Mouse (Mus musculus): Measurements from ENCODE around the gene Rps2.
"Not testable (repeated sequence)": the region's sequence is repeated elsewhere in the genome, so short reads cannot be mapped to it uniquely, and the experiment has no call there.

The Rps2 gene

GRCm38 (mm10) chr17:24705821-24706220, 12.1 kb upstream of the Rps2 start:
- no peak for DNase-seq (ENCODE audit: low spot score in 2 of 2)

DNA sequence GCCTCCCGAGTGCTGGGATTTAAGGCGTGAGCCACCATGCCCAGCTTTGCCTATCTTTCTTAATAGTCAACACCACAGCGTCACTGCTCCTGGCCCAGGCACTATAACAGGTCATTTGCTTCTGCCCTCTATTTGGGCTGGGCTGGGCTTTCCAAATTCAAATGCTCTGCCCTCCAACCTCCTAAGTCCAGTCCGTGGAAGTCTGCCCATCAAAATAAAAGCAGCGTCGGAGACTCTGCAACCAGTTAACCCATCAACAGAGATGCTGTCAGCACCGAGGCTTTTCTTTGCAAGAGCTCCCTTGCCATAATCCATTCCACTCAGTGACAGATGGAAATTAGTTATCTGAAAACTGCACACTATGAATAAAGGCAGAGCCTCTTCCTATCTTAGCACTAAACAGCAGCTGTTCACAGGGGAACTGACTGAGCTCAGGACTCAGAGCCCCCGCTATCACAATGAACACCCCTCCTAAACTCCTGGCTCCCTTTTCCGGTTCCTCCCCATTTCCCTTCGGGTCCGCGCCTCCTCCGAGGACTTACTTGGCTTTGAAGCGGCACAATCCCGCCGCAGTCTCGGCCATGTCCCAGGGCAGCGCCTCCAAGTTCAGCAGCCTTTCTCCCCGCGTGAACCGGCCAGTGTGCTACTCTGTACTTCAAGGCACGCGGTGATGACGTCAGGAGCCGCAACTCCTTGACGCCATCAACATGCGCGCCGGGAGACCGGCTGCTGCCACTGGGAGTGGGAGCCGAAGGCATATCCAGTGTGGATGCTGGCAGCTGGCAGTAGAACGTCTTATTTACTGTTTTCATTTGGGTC, 10.7 kb upstream of the Rps2 start, which contains the start of gene Tbl3:
Gene Tbl3 (minus strand): TSS at position 679 of the 819 bp plus-strand sequence.
- peak; percentile 88 to 94 for DNase-seq (ENCODE audit: low spot score in 2 of 2)

DNA sequence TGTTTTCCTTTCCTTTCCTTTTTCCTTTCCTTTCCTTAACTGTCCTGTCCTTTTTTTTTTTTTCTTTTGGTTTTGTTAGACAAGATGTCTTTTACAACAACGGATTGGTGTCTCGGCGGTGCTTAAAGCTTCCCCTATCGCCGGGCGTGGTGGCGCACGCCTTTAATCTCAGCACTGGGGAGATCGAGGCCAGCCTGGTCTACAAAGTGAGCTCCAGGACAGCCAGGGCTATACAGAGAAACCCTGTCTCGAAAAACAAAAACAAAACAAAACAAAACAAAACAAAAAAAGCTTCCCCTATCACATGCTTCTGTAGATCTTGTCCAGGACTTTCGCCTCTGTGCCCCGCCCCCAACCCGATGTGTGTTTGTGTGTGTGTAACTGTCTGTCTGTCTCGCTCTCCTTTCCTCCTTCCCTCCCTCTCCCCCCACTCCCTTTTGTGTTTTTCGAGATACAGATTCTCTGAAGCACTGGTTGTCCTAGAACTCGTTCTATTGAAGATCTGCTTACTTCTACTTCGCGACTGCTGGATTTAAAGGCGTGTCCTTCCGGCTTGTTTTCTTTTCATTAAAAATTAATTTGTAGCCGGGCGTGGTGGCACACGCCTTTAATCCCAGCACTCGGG, 10.0 kb upstream of the Rps2 start:
- no peak for DNase-seq (ENCODE audit: low spot score in 2 of 2)

- DNase-seq (ENCODE audit: low spot score in 2 of 2): no peak
Observed at GRCm38 (mm10) chr17:24708646-24709045, 9.3 kb upstream of the Rps2 start.

DNA sequence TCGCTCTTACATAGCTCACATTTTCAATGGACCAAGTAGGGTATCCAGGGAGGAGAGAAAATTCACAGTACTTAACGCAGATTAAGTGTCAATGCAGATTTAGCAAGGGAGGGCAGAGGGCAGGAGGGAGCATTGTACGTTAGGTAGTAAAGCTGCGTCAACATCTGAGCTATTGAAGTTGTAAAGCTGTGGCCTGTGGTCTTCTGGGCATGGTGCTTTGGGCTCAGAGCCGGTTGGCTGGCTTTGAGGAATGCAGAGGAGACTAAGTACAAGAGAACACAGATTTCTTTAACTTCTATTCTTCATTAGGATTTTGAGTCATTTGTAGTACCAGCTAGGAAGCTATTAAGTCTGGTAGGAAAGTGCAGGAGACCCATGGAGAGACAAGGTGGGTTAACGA, 2.4 kb upstream of the Rps2 start:
- DNase-seq (ENCODE audit: low spot score in 2 of 2): no peak

GRCm38 (mm10) chr17:24716166-24716682, 1.7 kb upstream of the Rps2 start:
- DNase-seq (ENCODE audit: low spot score in 2 of 2): peak in 1 of 2 experiments; percentile 5

GRCm38 (mm10) chr17:24718938-24719337, 1.0 kb downstream of the Rps2 start:
- not testable (repeated sequence) for DNase-seq (ENCODE audit: low spot score in 2 of 2)

DNA sequence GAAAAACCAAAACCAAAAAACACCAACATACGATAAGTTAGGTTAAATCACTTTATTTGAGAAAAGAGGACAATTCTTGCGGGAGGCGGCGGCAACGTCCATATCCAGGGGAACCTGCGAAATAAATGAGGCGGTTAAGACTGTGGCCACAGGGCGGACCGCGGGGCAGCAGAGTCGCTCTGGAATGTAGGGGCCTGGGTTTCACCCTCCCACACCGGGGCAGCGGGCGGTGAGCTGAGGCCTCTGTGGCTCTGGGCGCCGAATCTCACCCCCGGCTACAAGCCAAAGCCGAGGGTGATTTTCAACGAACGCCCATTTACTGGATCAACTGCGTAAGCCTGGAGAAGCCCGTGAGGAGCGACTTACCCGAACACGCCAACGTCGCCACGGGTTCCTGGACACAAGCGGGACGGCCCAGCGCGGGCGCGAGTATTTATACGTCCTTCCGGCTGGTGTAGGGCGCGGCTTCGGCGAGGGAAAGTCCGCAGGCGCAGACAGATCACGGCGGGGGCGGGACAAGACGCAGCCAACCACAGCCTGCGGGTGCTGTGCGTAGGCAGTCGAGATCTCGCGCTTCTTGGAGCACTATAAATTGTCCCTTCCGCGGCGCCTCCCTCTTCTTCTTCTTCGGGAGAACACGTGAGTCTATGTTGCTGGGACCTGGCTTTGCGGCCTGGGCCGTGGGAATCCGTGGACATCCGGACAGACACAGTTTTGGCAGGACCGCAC, 1.7 kb downstream of the Rps2 start:
- peak; percentile 99 for DNase-seq (ENCODE audit: low spot score in 2 of 2)

- DNase-seq (ENCODE audit: low spot score in 2 of 2): not testable (repeated sequence)
Observed at GRCm38 (mm10) chr17:24720616-24721015, 2.7 kb downstream of the Rps2 start.

DNA sequence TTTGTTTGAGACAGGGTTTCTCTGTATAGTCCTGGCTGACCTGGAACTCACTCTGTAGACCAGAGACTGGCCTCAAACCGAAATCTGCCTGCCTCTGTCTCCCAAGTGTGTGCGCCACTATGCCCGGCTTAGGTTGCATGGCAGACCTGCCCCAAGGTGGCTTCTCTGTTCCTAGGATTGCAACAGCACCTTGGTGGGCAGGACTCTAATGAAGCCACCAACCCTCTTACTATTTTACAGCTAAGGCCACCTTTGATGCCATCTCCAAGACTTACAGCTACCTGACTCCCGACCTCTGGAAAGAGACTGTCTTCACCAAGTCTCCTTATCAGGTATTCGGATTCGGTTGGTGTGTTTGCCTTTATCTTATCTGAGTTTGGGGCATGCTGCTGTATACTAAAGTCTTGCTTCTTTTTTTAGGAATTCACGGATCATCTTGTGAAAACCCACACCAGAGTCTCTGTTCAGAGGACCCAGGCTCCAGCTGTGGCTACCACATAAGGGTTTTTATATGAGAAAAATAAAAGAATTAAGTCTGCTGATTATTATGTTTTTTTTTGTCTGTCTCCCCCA, 3.6 kb downstream of the Rps2 start:
- not testable (repeated sequence) for DNase-seq (ENCODE audit: low spot score in 2 of 2)

GRCm38 (mm10) chr17:24722220-24722924, 4.5 kb downstream of the Rps2 start:
- no peak for DNase-seq (ENCODE audit: low spot score in 2 of 2)

DNA sequence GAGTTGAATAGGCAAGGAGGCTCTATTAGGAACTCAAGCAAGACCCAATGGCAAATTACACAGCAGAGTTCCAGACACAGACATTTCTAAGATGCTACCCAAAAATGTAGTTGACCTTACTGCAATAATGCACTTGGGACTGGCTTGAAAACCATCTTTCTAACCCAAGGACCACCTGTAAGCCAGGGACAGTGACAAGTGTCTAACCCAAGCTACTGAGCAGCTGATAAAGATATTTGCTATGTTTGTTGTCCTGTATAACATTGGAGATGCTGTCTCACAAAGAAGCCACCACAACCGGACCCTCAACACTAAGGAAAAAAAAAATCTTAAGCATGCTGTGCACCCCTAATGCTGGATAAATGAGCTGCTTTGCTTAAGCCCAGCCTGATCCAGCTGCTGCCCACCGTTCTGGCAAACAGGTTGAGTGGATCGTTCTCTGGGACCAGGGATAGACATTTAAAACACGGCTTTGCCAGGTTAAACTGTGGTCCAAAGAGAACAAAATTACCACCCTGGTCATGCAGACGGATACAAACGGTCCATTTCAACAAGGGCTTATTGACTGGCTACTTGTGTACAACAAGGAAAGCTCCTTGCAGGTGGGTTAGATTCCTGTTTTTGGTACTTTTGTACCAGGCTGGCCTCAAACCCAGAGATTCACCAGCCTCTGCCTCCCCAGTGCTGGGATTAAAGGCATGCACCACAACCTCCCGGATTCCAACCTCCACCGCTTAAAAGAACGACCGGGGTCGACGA, 5.4 kb downstream of the Rps2 start:
- no peak for DNase-seq (ENCODE audit: low spot score in 2 of 2)

GRCm38 (mm10) chr17:24723881-24724180, 5.9 kb downstream of the Rps2 start:
- DNase-seq (ENCODE audit: low spot score in 2 of 2): no peak

- DNase-seq (ENCODE audit: low spot score in 2 of 2): peak; percentile 88 to 95
Observed at GRCm38 (mm10) chr17:24724184-24724583, 6.3 kb downstream of the Rps2 start, which contains the start of gene Ndufb10. TSS of gene Ndufb10 (minus strand) at chr17:24724478.

DNA sequence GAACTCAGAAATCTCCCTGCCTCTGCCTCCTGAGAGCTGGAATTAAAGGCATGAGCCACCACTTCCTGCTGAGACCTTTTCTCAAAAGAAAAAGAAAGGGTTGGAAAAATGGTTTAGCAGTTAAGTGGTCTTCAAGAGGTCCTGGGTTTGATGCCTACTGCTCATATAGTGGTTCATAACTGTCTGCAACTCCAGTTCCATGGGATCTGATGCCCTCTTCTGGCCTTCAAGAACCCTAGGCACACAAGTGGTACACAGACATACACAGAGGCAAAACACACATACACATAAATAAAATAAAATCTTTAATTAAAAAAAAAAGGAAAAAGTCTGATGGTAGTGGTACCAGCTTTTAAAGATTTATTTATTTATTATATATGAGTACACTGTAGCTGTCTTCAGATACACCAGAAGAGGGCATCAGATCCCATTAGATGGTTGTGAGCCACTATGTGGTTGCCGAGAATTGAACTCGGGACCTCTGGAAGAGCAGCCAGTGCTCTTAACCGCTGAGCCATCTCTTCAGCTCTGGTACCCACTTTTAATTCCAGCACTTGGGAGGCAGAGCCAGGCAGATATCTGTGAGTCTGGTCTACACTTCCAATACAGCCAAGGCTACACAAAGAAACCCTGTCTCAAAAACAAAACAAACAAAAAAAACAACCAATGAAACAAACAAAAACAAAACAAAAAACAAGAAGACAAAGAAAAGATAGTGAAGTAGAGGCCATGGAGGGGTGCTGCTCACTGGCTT, 7.9 kb downstream of the Rps2 start:
- DNase-seq (ENCODE audit: low spot score in 2 of 2): no peak

- no peak for DNase-seq (ENCODE audit: low spot score in 2 of 2)
Observed at GRCm38 (mm10) chr17:24727618-24728017, 9.7 kb downstream of the Rps2 start, which contains the start of gene Rpl3l. TSS of gene Rpl3l (plus strand) at chr17:24727820.

GRCm38 (mm10) chr17:24728184-24728583, 10.3 kb downstream of the Rps2 start:
- no peak for DNase-seq (ENCODE audit: low spot score in 2 of 2)

- no peak for DNase-seq (ENCODE audit: low spot score in 2 of 2)
Observed at GRCm38 (mm10) chr17:24729067-24729466, 11.2 kb downstream of the Rps2 start.

- DNase-seq (ENCODE audit: low spot score in 2 of 2): no peak
Observed at GRCm38 (mm10) chr17:24730787-24731186, 12.9 kb downstream of the Rps2 start.
